8 mouse cellular contexts compared by ENCODE assay signal in genomic region chr17:3498086-3498485, GRCm38 (mm10). TPM values are rescaled to one million over a fixed set of nuclear protein-coding genes. Genes with fewer than 3 reads are reported as not detected.
DNase-seq lines count a peak whose midpoint lies in the region; ATAC-seq and TF ChIP-seq lines count a peak whose summit lies in the region.
"Had no signal": no experiment of that assay in that cellular context is flagged by ENCODE, and none has a peak within 500 bp of the region (broad histone marks: within the 10 kb centered on the region; RNA-seq: fewer than 3 reads in every experiment).

No protein-coding gene starts in this region.

- dilution Hi-C loops in CH12.LX (cut with MboI; ENCODE audit: extremely low pct_ligation_motif_present, extremely low pct_unique_long_range_greater_than_20kb, low sequenced_read_pairs): no loop called here

- no peak overlapping the region for H3K4me2 ChIP-seq in kidney, embryonic 14.5 days (replicated peaks; ENCODE audit: low read depth, low read length)
- H3K4me2 ChIP-seq in CH12.LX (ENCODE audit: insufficient read depth, low read depth, poor library complexity, severe bottlenecking): no peak overlapping the region

- no peaks in the 10 kb centered on the region for H3K9me3 ChIP-seq in kidney, embryonic 14.5 days (ENCODE audit: control insufficient read depth, low read length)
- no peaks in the 10 kb centered on the region for H3K9me3 ChIP-seq in CH12.LX (replicated peaks; ENCODE audit: low read length)

- no peaks in the 10 kb centered on the region for H3K4me1 ChIP-seq in kidney, embryonic 14.5 days (ENCODE audit: control insufficient read depth, insufficient read depth, low read length)
- no peaks in the 10 kb centered on the region for H3K4me1 ChIP-seq in CH12.LX (ENCODE audit: control insufficient read depth in 1 of 2, insufficient read depth in 2 of 2)

- TF ChIP-seq POLR2A in CH12.LX (IDR thresholded peaks at IDR 0.05; ENCODE audit: low read depth, low read length): no peak

- H3K79me2 ChIP-seq in CH12.LX (replicated peaks; ENCODE audit: control insufficient read depth, extremely low read depth, insufficient read depth, poor library complexity, severe bottlenecking): no peaks in the 10 kb centered on the region

- H3K4me3 ChIP-seq in kidney, embryonic 14.5 days (ENCODE audit: low read length): no peak overlapping the region
- no peak overlapping the region for H3K4me3 ChIP-seq in CH12.LX (replicated peaks in 1 of 3; ENCODE audit: low read depth in 2 of 3, low read length in 2 of 3, poor library complexity in 1 of 3)

- no peak for ATAC-seq in kidney, embryonic 14.5 days (ENCODE audit: low FRiP score, low TSS enrichment)
- ATAC-seq in megakaryocyte progenitor cell, adult 5-6 weeks (replicated peaks; ENCODE audit: poor library complexity): peak; percentile 97

- TF ChIP-seq RAD21 in CH12.LX (IDR thresholded peaks at IDR 0.05; ENCODE audit: low read depth, low read length): no peak; the same call in 1 of the 2 replicates

- peak; percentile 21 to 75; a peak in 2 of 4 replicates for TF ChIP-seq CTCF in CH12.LX (conservative IDR thresholded peaks at IDR 0.05 in 1 of 2, IDR thresholded peaks at IDR 0.05 in 1 of 2; ENCODE audit: low read depth in 2 of 2, low read length in 2 of 2)

- no peak for TF ChIP-seq EP300 in CH12.LX (IDR thresholded peaks at IDR 0.05; ENCODE audit: low read length)

- H3K27ac ChIP-seq in kidney, embryonic 14.5 days (ENCODE audit: low read depth, low read length): no peak overlapping the region
- no peak overlapping the region for H3K27ac ChIP-seq in CH12.LX (ENCODE audit: insufficient read depth, low read depth)
- H3K27ac ChIP-seq: macrophage had no signal

- no peaks in the 10 kb centered on the region for H3K27me3 ChIP-seq in kidney, embryonic 14.5 days (ENCODE audit: control insufficient read depth, insufficient read depth, low read length)
- no peaks in the 10 kb centered on the region for H3K27me3 ChIP-seq in CH12.LX (replicated peaks)

- H3K9ac ChIP-seq in kidney, embryonic 14.5 days (ENCODE audit: low read depth, low read length): no peak overlapping the region
- no peak overlapping the region for H3K9ac ChIP-seq in CH12.LX (ENCODE audit: insufficient read depth, low read depth)

- 30% methylated on average over 3 of the region's 3 CpGs for WGBS in kidney, embryonic 14.5 days

- DNase-seq in kidney, adult 9 months: peak; percentile 31
- peak; percentile 72 for DNase-seq in A20 (ENCODE audit: low read depth, low spot score)
- peak; percentile 53 for DNase-seq in CH12.LX (ENCODE audit: extremely low read depth)
- DNase-seq in embryo, embryonic 9.5 days (ENCODE audit: extremely low spot score): peak; percentile 54
- no peak for DNase-seq in urinary bladder, postnatal 14 days (ENCODE audit: low spot score)

- in situ Hi-C loops in CH12.LX (cut with MboI; ENCODE audit: low pct_ligation_motif_present, low pct_unique_long_range_greater_than_20kb, low sequenced_read_pairs): no loop called here

- H3K36me3 ChIP-seq in kidney, embryonic 14.5 days (ENCODE audit: control insufficient read depth, insufficient read depth, low read length): no peaks in the 10 kb centered on the region
- H3K36me3 ChIP-seq in CH12.LX (replicated peaks in 1 of 2; ENCODE audit: control insufficient read depth in 1 of 2, insufficient read depth in 1 of 2, low read length in 1 of 2): peaks cover 3 to 56% of the 10 kb centered on the region in 2 experiments

TF ChIP-seq in CH12.LX, 34 proteins besides CTCF, POLR2A, EP300 and RAD21:
- TF ChIP-seq ZNF384 (IDR thresholded peaks at IDR 0.05; ENCODE audit: low read depth, low read length): peak; percentile 80
- no peak for TF ChIP-seq TBP (conservative IDR thresholded peaks at IDR 0.05; ENCODE audit: low read depth, low read length)

RNA-seq across cellular contexts. Expression of gene Cldn20, which starts 34.3 kb away (rescaled TPM):
- 0.31 and 0.70 TPM in 2 replicates for polyA plus RNA-seq in kidney, embryonic 14.5 days (2014; fragmentation: Nextera tagmentation; extraction: Ambion mirVana)
- total RNA-seq in CH12.LX (2012; rRNA removed) (0.21 TPM in 1 of 2 replicates, not detected in the other), CH12.LX (2014; rRNA removed) (not detected in 2 replicates)
- 0.73 and 0.90 TPM in 2 replicates for polyA plus RNA-seq in CH12.LX (2012; ENCODE audit: insufficient read length, low read depth)
- 2.0 TPM in 1 of 2 replicates, not detected in the other for total RNA-seq in megakaryocyte progenitor cell, adult 5-6 weeks (2015)
- total RNA-seq in megakaryocyte progenitor cell, adult 5-6 weeks (2017): 0.29 and 0.74 TPM in 2 replicates
- polyA plus RNA-seq: macrophage had no signal

RNA-seq across cellular contexts. Expression of gene Tfb1m, which starts 59.5 kb away (rescaled TPM):
- polyA plus RNA-seq in kidney, embryonic 14.5 days (2014; fragmentation: Nextera tagmentation; extraction: Ambion mirVana): 19.5 and 21.4 TPM in 2 replicates
- total RNA-seq in CH12.LX (2012; rRNA removed): 18.1 and 21.0 TPM in 2 replicates
- 45.0 and 46.8 TPM in 2 replicates for total RNA-seq in CH12.LX (2014; rRNA removed)
- 29.2 and 29.4 TPM in 2 replicates for polyA plus RNA-seq in CH12.LX (2012; ENCODE audit: insufficient read length, low read depth)
- 23.5 and 24.0 TPM in 2 replicates for total RNA-seq in megakaryocyte progenitor cell, adult 5-6 weeks (2015)
- 12.1 and 15.1 TPM in 2 replicates for total RNA-seq in megakaryocyte progenitor cell, adult 5-6 weeks (2017)
